Mouse (Mus musculus): ENCODE measurements at regions not wholly inside any gene's neighbourhood (a gene's known extent, or its start where the extent isn't known, plus 50 kb on each side); places are given as distances from the start of the nearest gene placed in this dataset.

DNA sequence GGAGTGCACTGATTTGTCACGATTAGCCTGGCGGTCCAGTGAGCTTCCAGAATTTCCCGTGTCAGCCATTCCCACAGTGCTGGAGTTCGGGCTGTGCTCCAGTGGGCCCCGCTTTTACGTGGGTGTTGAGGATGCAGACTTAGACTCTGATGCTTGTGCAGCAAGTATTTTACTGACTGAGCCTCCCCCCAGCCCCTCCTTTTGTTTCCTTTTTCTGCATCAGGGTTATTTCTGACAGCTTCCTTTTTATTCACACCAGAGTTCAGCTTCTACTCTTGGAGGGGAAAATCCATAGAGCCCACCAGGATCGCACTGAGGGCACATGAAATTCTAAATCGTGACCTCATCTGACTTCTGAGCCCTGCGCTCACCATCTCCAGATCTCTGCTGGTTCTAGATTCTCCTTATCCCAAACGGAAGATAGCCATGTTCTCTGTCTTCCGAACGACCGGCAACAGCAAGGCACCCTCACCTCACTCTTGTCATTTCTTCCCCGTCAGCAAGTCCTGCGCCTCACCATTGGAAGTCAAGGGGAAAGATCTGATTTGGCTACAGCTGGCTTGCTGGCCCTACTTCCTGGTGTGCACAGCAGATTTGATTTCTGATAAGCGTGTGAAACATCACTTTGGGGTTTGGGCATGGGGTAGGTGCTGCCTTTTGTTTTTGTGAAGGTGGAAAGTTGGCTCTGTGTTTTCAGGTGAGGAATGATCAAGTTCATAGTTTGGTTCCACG lies 126.8 kb upstream of the Klf3 start:
- no peak for TF ChIP-seq NELFE (IDR thresholded peaks at IDR 0.05; ENCODE audit: low read depth, low read length)
- no peak for TF ChIP-seq CTCF (IDR thresholded peaks at IDR 0.05 in 2 of 3, conservative IDR thresholded peaks at IDR 0.05 in 1 of 3; ENCODE audit: control insufficient read depth in 1 of 3, insufficient read depth in 1 of 3, low read depth in 2 of 3, low read length in 3 of 3, poor library complexity in 1 of 3, severe bottlenecking in 1 of 3)
- no peak for TF ChIP-seq USF2 (IDR thresholded peaks at IDR 0.05; ENCODE audit: borderline replicate concordance in 1 of 2, insufficient read depth in 1 of 2, low read depth in 1 of 2, low read length in 2 of 2)
- no peak for TF ChIP-seq EP300 (IDR thresholded peaks at IDR 0.05; ENCODE audit: low read depth in 1 of 2, low read length in 2 of 2)
- no peak for TF ChIP-seq CHD1 (IDR thresholded peaks at IDR 0.05; ENCODE audit: low read depth, low read length)
- no peak for TF ChIP-seq POLR2A (IDR thresholded peaks at IDR 0.05; ENCODE audit: control insufficient read depth in 1 of 2, insufficient read depth in 1 of 2, low read depth in 1 of 2, low read length in 2 of 2, poor library complexity in 1 of 2)
- no peak for TF ChIP-seq SMC3 (IDR thresholded peaks at IDR 0.05; ENCODE audit: low read depth, low read length)
- TF ChIP-seq MAX (IDR thresholded peaks at IDR 0.05; ENCODE audit: low read length), result no peak
- TF ChIP-seq HCFC1 (IDR thresholded peaks at IDR 0.05; ENCODE audit: low read depth, low read length), result no peak
- TF ChIP-seq RAD21 (IDR thresholded peaks at IDR 0.05; ENCODE audit: low read depth, low read length), result no peak
- no peak for TF ChIP-seq TAL1 (IDR thresholded peaks at IDR 0.05; ENCODE audit: low read length)

Data from MEL (cell line).